Mouse (Mus musculus): ENCODE results near the gene Sept5.

Sept5 gene

GRCm38 (mm10) chr16:18613301-18613700 is 16.5 kb downstream of the Sept5 start:
- DNase-seq (ENCODE audit: low spot score in 2 of 2): no peak

- DNase-seq (ENCODE audit: low spot score in 2 of 2): no peak
These were observed 18.0 kb downstream of the Sept5 start for GRCm38 (mm10) chr16:18611752-18612151.

- no peak for DNase-seq (ENCODE audit: low spot score in 2 of 2)
These were observed 20.7 kb downstream of the Sept5 start for GRCm38 (mm10) chr16:18609099-18609498.

- DNase-seq (ENCODE audit: low spot score in 2 of 2): no peak
These were observed 21.5 kb downstream of the Sept5 start for GRCm38 (mm10) chr16:18608226-18608625.

GRCm38 (mm10) chr16:18605705-18606104 is 24.0 kb downstream of the Sept5 start:
- no peak for DNase-seq (ENCODE audit: low spot score in 2 of 2)

GRCm38 (mm10) chr16:18604267-18604701 is 25.5 kb downstream of the Sept5 start:
- DNase-seq (ENCODE audit: low spot score in 2 of 2): no peak

GRCm38 (mm10) chr16:18601447-18601846 is 28.3 kb downstream of the Sept5 start:
- no peak for DNase-seq (ENCODE audit: low spot score in 2 of 2)

- DNase-seq (ENCODE audit: low spot score in 2 of 2): no peak
These were observed 31.7 kb downstream of the Sept5 start for GRCm38 (mm10) chr16:18598006-18598405.

GRCm38 (mm10) chr16:18596255-18596654 is 33.5 kb downstream of the Sept5 start:
- no peak for DNase-seq (ENCODE audit: low spot score in 2 of 2)

GRCm38 (mm10) chr16:18593930-18594329 is 35.8 kb downstream of the Sept5 start:
- DNase-seq (ENCODE audit: low spot score in 2 of 2): no peak

GRCm38 (mm10) chr16:18591047-18592018 is 38.4 kb downstream of the Sept5 start:
- DNase-seq (ENCODE audit: low spot score in 2 of 2): no peak

GRCm38 (mm10) chr16:18589804-18590790 is 39.7 kb downstream of the Sept5 start, which contains the start of gene Tbx1:
Tbx1 (minus strand) TSS chr16:18590671.
- peak in 1 of 2 experiments; percentile 18 for DNase-seq (ENCODE audit: low spot score in 2 of 2)

- DNase-seq (ENCODE audit: low spot score in 2 of 2): no peak
These were observed 40.6 kb downstream of the Sept5 start for GRCm38 (mm10) chr16:18589080-18589621.

GRCm38 (mm10) chr16:18588738-18589055 is 41.1 kb downstream of the Sept5 start:
- no peak for DNase-seq (ENCODE audit: low spot score in 2 of 2)

GRCm38 (mm10) chr16:18587847-18588737 is 41.7 kb downstream of the Sept5 start:
- no peak for DNase-seq (ENCODE audit: low spot score in 2 of 2)

- no peak for DNase-seq (ENCODE audit: low spot score in 2 of 2)
These were observed 42.7 kb downstream of the Sept5 start for GRCm38 (mm10) chr16:18586906-18587546.

GRCm38 (mm10) chr16:18586076-18586905 is 43.5 kb downstream of the Sept5 start:
- DNase-seq (ENCODE audit: low spot score in 2 of 2): no peak

GRCm38 (mm10) chr16:18585676-18586075 is 44.1 kb downstream of the Sept5 start:
- DNase-seq (ENCODE audit: low spot score in 2 of 2): no peak

GRCm38 (mm10) chr16:18584901-18585510 is 44.7 kb downstream of the Sept5 start:
- no peak for DNase-seq (ENCODE audit: low spot score in 2 of 2)

Measured in natural killer cell, adult 2 months (primary cell).